Mouse (Mus musculus) heart, adult 2 months (tissue): ENCODE measurements around the gene Inpp5b. TPM values are rescaled to one million over a fixed set of nuclear protein-coding genes. Genes with fewer than 3 reads are reported as not detected.
"Not testable (repeated sequence)": the region's sequence is repeated elsewhere in the genome, so short reads cannot be mapped to it uniquely, and the experiment has no call there.

Experiments
- DNase-seq, 2 experiments: peaks; one replicate each; pipeline ENCODE4 v3.0.0; 2021
- H3K27ac ChIP-seq: fragments of 200-600 bp; 2 replicates; pipeline ENCODE4 v1.8.1; 2022
- H3K27me3 ChIP-seq: fragments of 200-500 bp; 2 replicates; pipeline ENCODE4 v1.6.1; 2012; ENCODE audit warnings: mild to moderate bottlenecking, low read length, inconsistent platforms, mixed read lengths; ENCODE audit not compliant: control insufficient read depth, insufficient read depth
- H3K36me3 ChIP-seq: fragments of 200-500 bp; 2 replicates; pipeline ENCODE4 v1.6.1; 2012; ENCODE audit warnings: low read length, inconsistent platforms; ENCODE audit not compliant: control insufficient read depth, insufficient read depth
- H3K4me1 ChIP-seq: fragments of 200-500 bp; 2 replicates; pipeline ENCODE4 v1.6.1; 2011; ENCODE audit warnings: low read length; ENCODE audit not compliant: control insufficient read depth, insufficient read depth
- H3K4me3 ChIP-seq: fragments of 200-600 bp; 2 replicates; pipeline ENCODE4 v1.8.1; 2022
- H3K79me2 ChIP-seq: fragments of 200-500 bp; replicated peaks from 2 replicates; pipeline ENCODE4 v1.6.1; 2012; ENCODE audit warnings: mild to moderate bottlenecking, inconsistent platforms, low read length, moderate library complexity, mixed read lengths; ENCODE audit not compliant: control insufficient read depth, insufficient read depth
- H3K9ac ChIP-seq: fragments of 200-500 bp; 2 replicates; pipeline ENCODE4 v1.6.1; 2012; ENCODE audit warnings: low read depth, mild to moderate bottlenecking, control low read depth, inconsistent platforms, low read length, mixed read lengths
- CTCF ChIP-seq: fragments of 200-600 bp; IDR thresholded peaks from 2 replicates; pipeline ENCODE4 v1.8.1; 2022; ENCODE audit warnings: antibody characterized with exemption, mild to moderate bottlenecking, moderate library complexity
- EP300 ChIP-seq: fragments of 200-500 bp; IDR thresholded peaks from 2 replicates; pipeline ENCODE4 v1.6.1; 2011; ENCODE audit warnings: low read depth, low read length, control low read depth; ENCODE audit not compliant: insufficient read depth
- POLR2A ChIP-seq: fragments of 200-500 bp; IDR thresholded peaks from 2 replicates; pipeline ENCODE4 v1.6.1; 2011; ENCODE audit warnings: mild to moderate bottlenecking, low read depth, low read length, control low read depth; ENCODE audit not compliant: insufficient read depth
- WGBS: fragments of 180-500 bp; shearing (Covaris S2); methylation state at CpG from one replicate; pipeline ENCODE4 v1.1.7; 2018; 5-methylcytosine and 5-hydroxymethylcytosine counted together
- intact Hi-C: fragments of 180-260 bp; cut with DNase I; formaldehyde crosslinking; loops from one replicate; pipeline ENCODE4 v1.15.1; 2025
- polyA plus RNA-seq: library from polyadenylated mRNA; depleted of rRNA; stranded (reverse); fragments of >200 nt; gene quantifications from 2 replicates; pipeline ENCODE4 v1.2.3, GENCODE M21; 2012
- total RNA-seq, 2 experiments: library from RNA; stranded (reverse); gene quantifications; 2 replicates each; pipeline ENCODE4 v1.2.3; 2021

Inpp5b gene
- total and polyA plus RNA-seq, 3 experiments: 8.0 to 17.8 (median 8.2) TPM

DNA sequence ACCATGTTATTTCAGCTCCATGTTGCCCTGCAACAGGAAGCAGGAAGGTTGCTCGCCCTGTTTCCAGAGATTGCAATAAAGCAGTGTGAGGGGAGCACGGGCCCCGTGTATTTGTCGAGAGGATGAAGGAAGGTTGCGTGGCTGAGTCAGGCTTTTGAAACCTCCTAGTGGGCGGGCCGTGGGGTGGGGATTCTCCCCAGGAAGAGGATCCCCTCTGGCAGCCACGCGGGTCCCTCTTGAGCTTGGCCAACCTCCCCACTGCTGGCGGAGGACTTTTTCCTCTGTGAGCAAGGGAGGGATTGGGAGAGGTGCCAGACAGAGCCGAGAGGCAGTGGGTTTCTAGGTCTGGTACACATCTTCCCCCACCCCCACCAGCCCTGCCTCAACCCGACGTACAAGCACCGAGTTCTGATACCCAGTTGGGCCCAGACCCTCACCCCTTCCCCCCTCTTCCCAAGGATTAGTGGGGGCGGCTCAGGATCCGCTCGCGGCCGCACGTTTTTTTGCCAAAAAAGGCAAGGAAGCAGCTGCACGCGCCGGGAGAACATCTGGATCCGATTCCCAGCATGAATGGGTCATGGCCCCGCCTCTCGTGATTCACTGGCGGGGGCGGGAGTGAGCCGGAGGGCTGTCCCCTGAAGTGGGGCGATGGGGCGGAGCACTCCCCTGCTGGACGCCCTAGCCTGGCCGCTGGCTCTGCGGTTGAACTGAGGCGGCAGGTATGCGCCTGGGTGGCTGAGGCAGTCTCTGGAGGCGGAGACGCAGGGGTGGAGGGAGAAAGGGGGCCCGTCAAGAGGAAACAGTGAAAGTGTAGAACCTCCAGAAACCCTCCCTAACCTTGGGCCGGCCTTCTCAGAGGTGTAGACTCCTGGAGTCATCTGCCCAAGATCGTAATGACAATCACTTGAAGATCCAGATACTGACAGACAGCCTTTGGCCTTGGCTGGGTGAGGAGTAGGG, 32.9 kb upstream of the Inpp5b start:
- Histone ChIP-seq H3K27ac (peak overlapping the region; percentile 77), H3K36me3 (no peaks in the 10 kb centered on the region), H3K9ac (peak overlapping the region; percentile 66), H3K4me3 (peak overlapping the region; percentile 48), H3K79me2 (no peaks in the 10 kb centered on the region), H3K4me1 (peaks cover 17% of the 10 kb centered on the region), H3K27me3 (no peaks in the 10 kb centered on the region)
- TF ChIP-seq POLR2A (no peak; the same call in 1 of the 2 replicates), EP300 (peak; percentile 45; the same call in 1 of the 2 replicates), CTCF (peak; percentile 55)
- intact Hi-C loops: no loop called here
- DNase-seq: peak; percentile 94 to 95
- 3% methylated on average over 41 of the region's 41 CpGs for WGBS

GRCm38 (mm10) chr4:124709961-124710446, 31.6 kb upstream of the Inpp5b start:
- Histone ChIP-seq H3K9ac (peak overlapping the region; percentile 30), H3K27ac (peak overlapping the region; percentile 73), H3K36me3 (no peaks in the 10 kb centered on the region), H3K4me3 (peak overlapping the region; percentile 35), H3K79me2 (no peaks in the 10 kb centered on the region), H3K4me1 (peaks cover 11% of the 10 kb centered on the region), H3K27me3 (no peaks in the 10 kb centered on the region)
- 4% methylated on average over 18 of the region's 18 CpGs for WGBS
- intact Hi-C loops: loop anchor here (2.0 to 5.0 kb wide), 2 partner anchors 27 to 92 kb away; partner anchors contain the start of gene Mtf1
- TF ChIP-seq EP300 (no peak), POLR2A (no peak), CTCF (no peak)
- peak; percentile 65 to 67 for DNase-seq

GRCm38 (mm10) chr4:124710776-124711291, 30.8 kb upstream of the Inpp5b start:
- no peak overlapping the region for H3K27ac ChIP-seq
- TF ChIP-seq CTCF (peak; percentile 83), EP300 (no peak), POLR2A (no peak)
- H3K4me3 ChIP-seq: no peak overlapping the region
- no peaks in the 10 kb centered on the region for H3K27me3 ChIP-seq
- H3K79me2 ChIP-seq: 0 out of 2 replicates have a peak, but pooled peaks cover 1% of the 10 kb centered on the region
- peaks cover 4% of the 10 kb centered on the region for H3K36me3 ChIP-seq
- DNase-seq: peak; percentile 35 to 37
- peaks cover 9% of the 10 kb centered on the region for H3K4me1 ChIP-seq
- 2% methylated on average over 5 of the region's 5 CpGs for WGBS
- intact Hi-C loops: loop anchor here (2.0 to 5.0 kb wide), 2 partner anchors 28 to 91 kb away; partner anchors contain the start of gene Mtf1
- no peak overlapping the region for H3K9ac ChIP-seq

- no peak overlapping the region for H3K4me3 ChIP-seq
- no peak for TF ChIP-seq POLR2A
- no peak for TF ChIP-seq CTCF
- no peak for TF ChIP-seq EP300
- intact Hi-C loops: loop anchor here (5.0 kb wide), 1 partner anchor 90 kb away; the partner anchor contains the start of gene Mtf1
These were observed 29.0 kb upstream of the Inpp5b start for GRCm38 (mm10) chr4:124712618-124713017.

GRCm38 (mm10) chr4:124713850-124714249, 27.8 kb upstream of the Inpp5b start:
- WGBS: 69% methylated on average over 5 of the region's 5 CpGs
- H3K4me1 ChIP-seq, DNase-seq, H3K79me2 ChIP-seq, H3K27me3 ChIP-seq, H3K4me3 ChIP-seq, H3K36me3 ChIP-seq, H3K9ac ChIP-seq: not testable (repeated sequence)
- intact Hi-C loops: loop anchor here (1.0 to 5.0 kb wide), 3 partner anchors 21 to 136 kb away; partner anchors contain the start of genes Mtf1, Utp11 and Yrdc
- H3K27ac ChIP-seq: peak overlapping the region; percentile 79

More at GRCm38 (mm10) chr4:124712618-124713017, 29.0 kb upstream of the Inpp5b start:
- H3K4me1 ChIP-seq: peaks cover 10% of the 10 kb centered on the region
- H3K36me3 ChIP-seq: peaks cover 4% of the 10 kb centered on the region
- H3K9ac ChIP-seq: no peak overlapping the region
- no peak for DNase-seq
- H3K27me3 ChIP-seq: no peaks in the 10 kb centered on the region
- H3K27ac ChIP-seq: no peak overlapping the region
- WGBS: 73% methylated on average over 6 of the region's 6 CpGs
- 0 out of 2 replicates have a peak, but pooled peaks cover 1% of the 10 kb centered on the region for H3K79me2 ChIP-seq
